Mouse (Mus musculus) stomach, embryonic 16.5 days (tissue): ENCODE measurements around the gene Cux2. TPM values are rescaled to one million over a fixed set of nuclear protein-coding genes. Genes with fewer than 3 reads are reported as not detected.
A peak's percentile ranks its signal among the peaks of the same experiment; 100 is the strongest.

ENCODE experiments used
- ATAC-seq: fragments of 200-750 bp; cut with Nextera tagmentation; 2 replicates; pipeline ENCODE4 v1.8.0; 2017; ENCODE audit warnings: moderate number of reproducible peaks, moderate TSS enrichment; ENCODE audit not compliant: insufficient read depth, low FRiP score
- H3K27ac ChIP-seq: fragments of 300-500 bp; sonication (generic); 2 replicates; pipeline ENCODE4 v1.5.1; 2014; ENCODE audit warnings: low read length
- H3K27me3 ChIP-seq: fragments of 300-500 bp; sonication (generic); 2 replicates; pipeline ENCODE4 v1.6.1; 2014; ENCODE audit warnings: low read length, control low read depth, mixed read lengths; ENCODE audit not compliant: control insufficient read depth, insufficient read depth
- H3K36me3 ChIP-seq: fragments of 300-500 bp; sonication (generic); 2 replicates; pipeline ENCODE4 v1.6.1; 2014; ENCODE audit warnings: low read length; ENCODE audit not compliant: control insufficient read depth, insufficient read depth
- H3K4me1 ChIP-seq: fragments of 300-500 bp; sonication (generic); 2 replicates; pipeline ENCODE4 v1.6.1; 2014; ENCODE audit warnings: low read length, control low read depth, mixed read lengths; ENCODE audit not compliant: control insufficient read depth, insufficient read depth
- H3K4me2 ChIP-seq: fragments of 300-500 bp; sonication (generic); 2 replicates; pipeline ENCODE4 v1.6.1; 2014; ENCODE audit warnings: low read depth, low read length, mixed read lengths
- H3K4me3 ChIP-seq: fragments of 300-500 bp; sonication (generic); replicated peaks from 2 replicates; pipeline ENCODE4 v1.5.1; 2014; ENCODE audit warnings: mild to moderate bottlenecking, low read length
- H3K9ac ChIP-seq: fragments of 300-500 bp; sonication (generic); 2 replicates; pipeline ENCODE4 v1.6.1; 2014; ENCODE audit warnings: low read length
- H3K9me3 ChIP-seq: fragments of 300-500 bp; sonication (generic); replicated peaks from 2 replicates; pipeline ENCODE4 v1.6.1; 2016; ENCODE audit warnings: low read length, control low read depth; ENCODE audit not compliant: control insufficient read depth
- WGBS: fragments of 180-500 bp; shearing (Covaris S2); extraction: QIAGEN DNeasy Blood & Tissue Kit; methylation state at CpG from one replicate; pipeline ENCODE4 v1.1.7; 2014; 5-methylcytosine and 5-hydroxymethylcytosine counted together
- polyA plus RNA-seq: library from polyadenylated mRNA; unstranded; fragments of >200 nt; fragmentation: Nextera tagmentation; extraction: Ambion mirVana; gene quantifications from 2 replicates; pipeline ENCODE4 v1.2.1, GENCODE M21; 2015

Gene Cux2
- polyA plus RNA-seq, 1 experiment from 2014 or later, result 3.5 TPM

DNA sequence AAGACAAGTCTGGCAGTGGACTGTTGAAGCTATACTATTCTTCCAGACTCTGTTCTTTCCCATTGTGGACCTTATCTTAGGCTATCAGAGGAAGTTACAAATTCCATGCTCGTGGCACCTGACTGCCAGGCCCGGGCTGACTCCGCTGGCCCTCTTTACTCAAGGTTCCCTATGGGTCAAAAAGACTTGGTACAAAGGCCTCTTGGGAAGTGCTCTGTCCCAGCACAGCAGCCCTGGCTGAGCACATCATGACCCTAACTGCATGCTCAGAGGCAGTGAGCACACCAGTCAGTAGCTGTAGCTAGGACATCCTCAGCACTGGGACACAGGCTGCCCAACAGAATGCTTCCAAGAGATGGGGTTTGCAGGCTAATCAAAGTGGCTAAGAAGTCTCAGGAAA, 229.2 kb downstream of the Cux2 start:
- Histone ChIP-seq H3K36me3 (peaks cover 14% of the 10 kb centered on the region), H3K27me3 (no peaks in the 10 kb centered on the region), H3K27ac (no peak overlapping the region), H3K4me1 (peaks cover 5% of the 10 kb centered on the region), H3K4me2 (no peak overlapping the region), H3K4me3 (no peak overlapping the region), H3K9me3 (no peaks in the 10 kb centered on the region), H3K9ac (no peak overlapping the region)
- ATAC-seq, result no peak
- 71% methylated on average over 3 of the region's 3 CpGs for WGBS

DNA sequence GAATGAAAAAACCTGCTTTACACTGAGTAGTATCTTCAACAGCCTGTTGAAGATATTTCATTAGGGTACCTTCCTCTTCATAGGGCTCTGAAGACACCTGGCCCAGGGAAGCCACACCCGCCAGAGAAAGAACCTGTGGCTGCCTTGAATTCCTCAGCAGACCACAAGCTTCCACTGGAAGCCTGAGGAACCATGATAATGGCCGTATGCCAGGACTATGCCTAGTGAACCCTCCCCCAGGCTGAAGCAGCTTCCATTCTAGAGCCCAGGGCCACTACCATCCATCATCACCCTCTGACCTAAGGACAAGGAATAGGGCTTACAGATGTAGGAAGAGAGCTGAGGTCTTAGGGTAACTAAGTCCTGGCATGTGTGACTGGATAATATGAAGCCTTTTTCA, 229.7 kb downstream of the Cux2 start:
- H3K27me3 ChIP-seq, result no peaks in the 10 kb centered on the region
- H3K27ac ChIP-seq, result no peak overlapping the region
- peaks cover 14% of the 10 kb centered on the region for H3K36me3 ChIP-seq
- no peak for ATAC-seq
- no peaks in the 10 kb centered on the region for H3K9me3 ChIP-seq
- WGBS, result 53% methylated on average over 2 of the region's 2 CpGs
- no peak overlapping the region for H3K4me2 ChIP-seq
- peaks cover 5% of the 10 kb centered on the region for H3K4me1 ChIP-seq
- H3K9ac ChIP-seq, result no peak overlapping the region
- H3K4me3 ChIP-seq, result no peak overlapping the region

DNA sequence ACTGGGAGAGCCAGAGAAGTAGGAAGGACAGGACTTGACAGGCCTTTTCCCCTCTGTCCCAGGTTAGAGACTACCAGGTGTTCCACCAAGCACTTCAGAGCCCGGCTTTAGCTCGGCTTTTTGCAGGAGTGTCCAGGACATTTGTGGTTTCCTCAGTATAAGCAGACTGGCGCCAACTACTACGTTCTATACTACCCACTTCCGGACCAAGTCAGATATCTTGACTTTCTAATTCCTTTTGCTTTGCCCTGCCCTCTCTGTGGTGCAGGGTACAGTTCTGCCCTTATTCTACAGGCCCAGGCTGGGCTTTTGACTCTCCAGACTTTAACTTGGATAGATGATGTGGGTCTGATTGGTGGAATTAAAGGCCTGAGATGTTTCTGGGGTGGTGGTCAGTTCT, 230.3 kb downstream of the Cux2 start:
- 78% methylated on average over 5 of the region's 5 CpGs for WGBS
- H3K36me3 ChIP-seq, result peaks cover 14% of the 10 kb centered on the region

DNA sequence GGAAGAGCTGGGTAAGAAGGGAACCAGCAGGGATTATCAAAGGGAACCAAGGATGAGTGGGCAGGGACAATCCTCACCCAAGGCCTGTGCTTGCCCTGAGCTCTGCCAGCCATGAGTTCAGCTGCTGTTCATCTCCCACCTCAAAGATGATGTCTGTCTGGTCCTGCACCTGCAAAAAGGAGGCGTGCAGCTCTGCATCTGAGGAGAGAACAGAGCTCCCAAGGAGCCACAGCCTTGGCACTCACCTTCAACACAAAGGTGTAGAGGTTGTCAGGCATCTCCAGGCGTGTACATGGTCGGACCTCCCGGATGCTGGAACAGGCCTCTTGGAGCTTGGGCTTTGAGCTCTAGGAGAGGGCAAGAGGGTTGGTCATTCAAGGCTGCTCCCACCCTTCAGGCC, 231.0 kb downstream of the Cux2 start:
- Histone ChIP-seq H3K9me3 (no peaks in the 10 kb centered on the region), H3K4me2 (no peak overlapping the region), H3K36me3 (peaks cover 14% of the 10 kb centered on the region), H3K4me3 (no peak overlapping the region), H3K27ac (no peak overlapping the region), H3K27me3 (no peaks in the 10 kb centered on the region), H3K4me1 (peaks cover 5% of the 10 kb centered on the region; the same call in 1 of the 2 replicates), H3K9ac (no peak overlapping the region)
- 95% methylated on average over 4 of the region's 4 CpGs for WGBS
- no peak for ATAC-seq

More for the DNA sequence above, 230.3 kb downstream of the Cux2 start:
- no peak overlapping the region for H3K4me2 ChIP-seq
- no peak overlapping the region for H3K9ac ChIP-seq
- no peak overlapping the region for H3K4me3 ChIP-seq
- no peaks in the 10 kb centered on the region for H3K27me3 ChIP-seq
- peaks cover 5% of the 10 kb centered on the region for H3K4me1 ChIP-seq
- no peak for ATAC-seq
- H3K27ac ChIP-seq, result no peak overlapping the region
- H3K9me3 ChIP-seq, result no peaks in the 10 kb centered on the region

DNA sequence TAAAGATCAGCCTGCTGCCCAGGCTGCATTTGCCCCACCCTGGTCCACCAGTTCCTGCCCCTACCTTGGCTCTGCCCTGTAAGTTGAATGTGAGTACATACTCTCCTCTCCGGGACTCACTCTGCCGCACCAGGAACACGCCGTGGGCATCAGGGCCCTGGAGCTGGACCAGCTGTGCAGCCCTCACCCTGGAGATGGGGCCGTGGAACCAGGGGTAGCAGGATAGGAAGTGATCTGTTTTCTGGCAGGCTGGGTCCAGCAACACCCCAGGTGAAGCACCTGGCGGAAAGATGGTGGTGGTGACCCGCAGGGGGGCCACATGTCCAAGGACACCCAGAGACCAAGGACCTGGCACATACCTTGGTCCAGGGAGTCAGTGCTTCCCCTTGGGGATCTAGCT, 231.5 kb downstream of the Cux2 start:
- Histone ChIP-seq H3K27ac (no peak overlapping the region), H3K4me3 (no peak overlapping the region), H3K27me3 (no peaks in the 10 kb centered on the region), H3K9me3 (no peaks in the 10 kb centered on the region), H3K36me3 (peaks cover 14% of the 10 kb centered on the region), H3K4me2 (no peak overlapping the region), H3K9ac (no peak overlapping the region), H3K4me1 (peaks cover 5% of the 10 kb centered on the region; the same call in 1 of the 2 replicates)
- ATAC-seq, result no peak
- WGBS, result 92% methylated on average over 7 of the region's 7 CpGs

DNA sequence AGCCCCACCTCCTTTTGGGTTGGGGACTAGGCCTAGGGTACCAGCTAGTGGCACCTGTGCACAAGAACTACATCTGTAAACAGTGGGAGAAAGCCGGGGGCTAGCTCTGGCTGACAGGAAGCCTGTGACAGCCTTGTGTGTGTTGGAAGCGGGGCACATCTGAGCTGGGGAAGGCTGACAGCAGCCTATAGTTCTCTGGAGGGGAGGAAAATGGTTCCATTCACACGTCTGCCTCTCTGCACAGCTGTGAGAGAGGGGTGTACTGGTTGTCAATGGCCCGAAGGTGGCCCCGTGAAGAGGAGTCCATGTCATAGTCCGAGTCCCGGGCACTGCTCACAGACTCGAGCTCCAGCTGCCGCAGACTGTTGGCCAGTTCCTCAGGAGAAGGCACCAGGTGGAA, 232.4 kb downstream of the Cux2 start:
- Histone ChIP-seq H3K4me3 (no peak overlapping the region), H3K4me2 (no peak overlapping the region), H3K27ac (no peak overlapping the region), H3K27me3 (no peaks in the 10 kb centered on the region), H3K9me3 (no peaks in the 10 kb centered on the region), H3K4me1 (peaks cover 5% of the 10 kb centered on the region; the same call in 1 of the 2 replicates), H3K36me3 (peaks cover 14% of the 10 kb centered on the region), H3K9ac (no peak overlapping the region)
- ATAC-seq, result no peak
- WGBS, result 84% methylated on average over 9 of the region's 9 CpGs

DNA sequence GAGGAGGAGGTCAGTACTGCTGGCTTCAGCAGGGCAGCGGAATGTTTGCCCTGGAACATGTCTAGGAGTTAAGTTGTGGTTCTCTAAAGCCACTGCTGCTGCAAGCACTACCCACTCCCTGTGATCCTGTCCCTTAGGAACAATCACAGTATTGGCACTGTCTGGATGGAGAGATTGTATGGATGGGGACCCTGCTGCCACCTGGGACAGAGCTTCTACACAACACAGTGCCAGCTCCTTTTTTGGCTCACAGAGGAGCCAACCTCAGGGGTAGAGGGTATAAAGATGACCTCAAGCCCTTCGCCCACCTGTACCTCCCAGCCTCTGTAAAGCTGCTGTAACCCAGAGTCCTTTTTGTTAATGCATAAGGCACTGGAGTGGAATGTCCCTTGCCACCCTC, 233.3 kb downstream of the Cux2 start:
- no peak for ATAC-seq

DNA sequence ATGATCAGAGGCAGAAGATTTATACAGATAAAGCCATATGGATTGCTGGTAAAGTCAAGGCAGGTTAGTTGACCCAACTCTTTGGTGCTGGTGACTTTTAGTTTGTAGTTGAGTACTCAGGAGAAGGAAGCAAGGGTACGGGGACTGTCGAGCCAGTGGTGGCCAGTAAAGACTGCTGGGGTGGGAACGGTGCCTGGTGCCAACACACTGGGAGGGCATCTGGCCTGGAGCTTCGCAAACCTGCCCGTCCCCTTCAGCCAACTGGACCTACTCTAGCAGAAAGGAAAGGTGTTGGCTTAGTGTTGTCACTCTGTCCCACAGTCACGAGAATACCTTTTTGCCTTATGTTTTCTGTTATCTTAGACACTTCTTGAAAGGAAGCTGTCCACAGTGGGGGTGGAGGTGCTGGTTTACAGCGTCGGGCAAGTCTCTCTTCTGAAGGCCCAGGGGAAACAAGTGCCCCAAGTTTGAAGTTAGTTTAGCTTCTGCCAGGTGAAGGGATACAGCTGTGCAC, 234.0 kb downstream of the Cux2 start:
- H3K27me3 ChIP-seq, result no peaks in the 10 kb centered on the region
- no peak overlapping the region for H3K4me3 ChIP-seq
- no peak overlapping the region for H3K9ac ChIP-seq
- no peak overlapping the region for H3K27ac ChIP-seq
- H3K9me3 ChIP-seq, result no peaks in the 10 kb centered on the region
- 75% methylated on average over 8 of the region's 8 CpGs for WGBS
- ATAC-seq, result no peak
- peaks cover 14% of the 10 kb centered on the region for H3K36me3 ChIP-seq
- peaks cover 5% of the 10 kb centered on the region; the same call in 1 of the 2 replicates for H3K4me1 ChIP-seq
- H3K4me2 ChIP-seq, result no peak overlapping the region

More for the DNA sequence above, 233.3 kb downstream of the Cux2 start:
- Histone ChIP-seq H3K27me3 (no peaks in the 10 kb centered on the region), H3K9ac (no peak overlapping the region), H3K4me2 (no peak overlapping the region), H3K4me1 (peaks cover 5% of the 10 kb centered on the region; the same call in 1 of the 2 replicates), H3K4me3 (no peak overlapping the region), H3K9me3 (no peaks in the 10 kb centered on the region), H3K36me3 (peaks cover 14% of the 10 kb centered on the region), H3K27ac (no peak overlapping the region)
- WGBS, result 86% methylated on average over 2 of the region's 2 CpGs

DNA sequence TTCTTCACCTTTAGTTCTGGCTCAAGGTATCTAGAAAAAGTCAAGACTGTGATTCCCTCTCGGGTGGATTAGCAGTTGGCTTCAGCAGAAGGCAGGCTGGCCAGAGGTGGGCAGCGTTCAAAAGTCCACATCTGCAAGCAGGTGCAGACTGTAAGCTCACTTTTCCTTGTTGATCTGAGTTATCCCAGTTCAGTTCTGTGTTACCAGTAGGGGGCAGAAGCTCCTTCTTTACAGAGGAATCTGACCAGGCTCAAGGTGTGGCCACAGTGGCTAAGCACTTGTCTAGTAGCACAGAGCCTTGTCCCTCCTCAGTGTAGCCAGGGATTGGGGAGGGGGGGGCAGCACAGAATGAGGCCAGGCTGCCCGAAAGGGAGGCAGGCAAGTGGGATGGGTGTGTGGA, 234.8 kb downstream of the Cux2 start:
- Histone ChIP-seq H3K4me2 (no peak overlapping the region), H3K9ac (no peak overlapping the region), H3K36me3 (peaks cover 14% of the 10 kb centered on the region), H3K4me1 (peaks cover 3% of the 10 kb centered on the region; the same call in 1 of the 2 replicates), H3K4me3 (no peak overlapping the region), H3K27me3 (no peaks in the 10 kb centered on the region), H3K27ac (no peak overlapping the region), H3K9me3 (no peaks in the 10 kb centered on the region)
- ATAC-seq, result peak; percentile 63; the same call in 1 of the 2 replicates
- 43% methylated on average over 3 of the region's 3 CpGs for WGBS
